Mouse (Mus musculus): Measurements from ENCODE around the gene Sod3.

Gene Sod3

DNA sequence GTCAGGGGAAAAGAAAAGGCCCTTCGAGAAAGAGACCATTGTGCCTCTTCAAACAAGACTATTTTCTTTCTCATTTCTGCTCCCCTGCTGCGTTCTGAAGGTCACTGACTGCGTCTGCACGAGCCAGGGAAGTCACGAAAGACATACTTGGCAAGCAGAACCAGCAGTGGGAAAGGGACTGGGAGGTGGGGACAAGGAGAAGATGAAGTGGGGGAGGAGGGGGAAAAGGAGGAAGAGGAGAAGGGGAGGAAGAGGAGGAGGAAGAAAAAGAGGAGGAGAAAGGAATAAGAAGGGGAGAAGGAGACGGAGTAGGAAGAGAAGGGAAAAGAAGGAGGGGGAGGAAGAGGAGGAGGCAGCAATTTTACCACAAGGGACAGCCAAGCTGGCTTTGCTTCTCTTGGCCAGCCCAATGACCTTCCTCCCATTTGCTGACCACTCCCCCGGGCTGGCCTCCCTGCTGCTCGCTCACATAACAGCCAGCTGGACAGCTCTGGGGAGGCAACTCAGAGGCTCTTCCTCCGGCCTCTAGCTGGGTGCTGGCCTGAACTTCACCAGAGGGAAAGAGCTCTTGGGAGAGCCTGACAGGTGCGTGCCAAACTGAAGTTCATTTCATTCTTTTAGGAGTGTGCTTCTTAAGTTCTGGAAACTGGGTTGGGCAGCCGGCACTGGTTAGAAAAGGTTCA, at the start of gene Sod3:
Gene Sod3, plus strand, starts transcription at position 324 of the 683 bp plus-strand sequence.
- no peak for DNase-seq

GRCm38 (mm10) chr5:52316926-52317325, 46.7 kb upstream of the Sod3 start:
- no peak for DNase-seq

DNA sequence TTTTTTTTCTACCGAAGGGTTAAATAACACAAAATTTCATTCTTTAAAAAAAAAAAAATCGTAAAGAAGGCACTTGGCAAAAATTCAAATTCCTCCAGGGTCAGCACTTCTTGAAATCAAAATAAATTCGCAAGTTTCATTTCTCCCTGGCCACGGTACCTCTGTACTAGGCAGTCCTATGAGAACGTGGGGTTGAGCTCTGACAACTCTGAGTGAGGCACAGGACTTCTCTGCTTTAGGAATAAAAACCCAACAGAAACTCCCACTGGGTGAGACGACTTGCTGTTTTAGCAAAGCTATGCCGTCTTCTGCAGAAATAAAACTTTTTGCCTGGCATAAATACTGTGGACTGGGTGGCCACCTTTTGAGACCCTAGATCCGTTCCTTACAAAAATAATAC, 44.1 kb upstream of the Sod3 start:
- DNase-seq: no peak

DNA sequence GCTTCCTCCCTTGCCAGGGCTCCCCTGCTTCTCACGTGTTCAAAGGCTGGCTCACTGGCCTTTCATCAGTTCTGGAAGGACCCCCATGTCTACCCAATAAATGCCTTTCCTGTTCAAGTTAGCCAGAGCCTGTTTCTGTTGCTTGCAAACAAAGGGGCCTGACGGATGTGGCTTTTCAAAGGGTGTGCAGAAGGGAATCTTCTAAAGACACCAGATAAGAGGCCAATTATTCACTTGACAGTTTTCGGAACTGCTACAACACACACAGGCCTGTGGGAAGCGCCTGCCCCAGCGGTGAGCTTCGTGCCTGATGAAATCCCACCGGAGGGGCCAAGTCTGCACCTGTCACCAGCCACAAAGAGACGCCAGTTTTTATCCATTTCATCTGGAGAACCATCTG, 31.5 kb upstream of the Sod3 start:
- DNase-seq: no peak

- no peak for DNase-seq
Observed at GRCm38 (mm10) chr5:52335590-52335989, 28.0 kb upstream of the Sod3 start.

DNA sequence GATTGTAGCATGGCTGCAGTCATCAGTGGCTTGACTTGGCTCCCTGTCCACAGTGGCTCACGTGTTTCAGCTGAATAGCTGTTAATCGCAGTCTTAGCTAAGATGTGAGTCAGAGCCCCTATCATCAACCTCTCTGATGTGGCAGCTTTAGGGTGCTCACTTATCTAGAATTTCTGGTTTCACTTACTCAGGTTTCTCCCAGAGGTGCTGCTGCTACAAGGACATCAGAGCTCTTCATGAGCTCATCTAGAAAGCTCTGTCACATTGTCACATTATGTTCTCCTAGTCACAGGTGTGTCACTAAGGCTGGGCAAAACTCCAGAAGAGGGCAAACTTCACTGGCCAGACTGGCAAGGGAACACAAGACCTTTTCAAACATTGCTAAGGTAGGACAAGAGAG, 24.5 kb upstream of the Sod3 start:
- DNase-seq: no peak

GRCm38 (mm10) chr5:52346890-52347289, 16.7 kb upstream of the Sod3 start:
- no peak for DNase-seq

DNA sequence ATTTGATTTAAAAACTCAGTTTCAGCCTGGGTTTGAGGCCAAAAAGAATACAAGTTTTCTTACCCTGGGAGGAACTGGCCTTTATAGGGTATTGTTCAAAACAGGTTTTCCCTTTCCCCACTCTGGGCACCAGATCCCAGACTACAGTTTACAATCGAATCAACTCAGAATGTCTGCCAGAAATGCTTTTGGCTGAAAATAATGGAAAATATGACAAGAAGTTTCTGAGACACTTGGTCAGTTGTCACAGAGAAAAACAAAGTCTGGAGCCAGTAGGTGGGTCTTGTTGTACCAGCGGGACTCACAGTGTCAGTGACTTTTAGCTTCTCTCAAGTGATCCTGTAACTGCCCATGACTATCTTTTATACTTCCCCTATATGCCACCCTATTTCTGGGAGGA, 13.1 kb upstream of the Sod3 start:
- DNase-seq: no peak

DNA sequence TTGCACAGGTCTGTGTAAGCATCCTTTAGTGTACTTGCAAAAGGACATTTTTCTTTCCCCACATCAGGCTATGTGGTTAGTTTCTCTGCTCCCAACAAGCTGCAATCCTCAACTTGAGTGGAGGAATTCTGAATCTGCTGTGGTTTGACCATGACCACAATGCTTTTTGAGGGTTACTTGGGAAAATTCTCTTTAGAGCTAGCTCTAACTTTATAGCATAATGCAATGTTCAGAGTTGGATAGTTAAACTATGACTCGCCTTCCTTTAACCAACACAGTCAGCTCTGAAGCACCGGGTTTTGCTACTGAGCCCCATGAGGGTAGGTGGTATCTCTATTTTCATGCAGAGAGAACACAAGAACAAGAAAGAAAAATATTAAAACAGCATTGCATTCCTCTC, 12.0 kb upstream of the Sod3 start:
- DNase-seq: no peak

DNA sequence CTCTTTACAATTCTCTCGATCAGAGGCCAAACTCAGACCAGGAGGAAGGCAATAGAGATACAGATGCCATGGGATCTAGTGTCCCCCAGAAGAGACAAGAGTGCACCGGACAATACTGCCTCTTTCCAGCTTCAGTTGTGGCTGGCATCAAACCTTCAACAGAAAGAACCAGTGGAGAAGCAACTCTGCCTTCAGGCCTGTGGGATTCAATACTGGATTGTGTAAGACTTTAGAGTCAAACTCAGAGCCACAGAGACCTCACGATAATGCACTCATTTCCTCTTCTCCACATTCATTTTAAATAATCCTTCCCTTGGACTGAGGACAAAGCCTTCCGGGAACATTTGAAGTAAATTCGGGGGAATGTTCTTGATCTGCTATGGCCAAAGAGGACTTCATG, 10.9 kb upstream of the Sod3 start:
- DNase-seq: no peak

- DNase-seq: no peak
Observed at GRCm38 (mm10) chr5:52354441-52354840, 9.2 kb upstream of the Sod3 start.

- DNase-seq: no peak
Observed at GRCm38 (mm10) chr5:52355612-52356011, 8.0 kb upstream of the Sod3 start.

DNA sequence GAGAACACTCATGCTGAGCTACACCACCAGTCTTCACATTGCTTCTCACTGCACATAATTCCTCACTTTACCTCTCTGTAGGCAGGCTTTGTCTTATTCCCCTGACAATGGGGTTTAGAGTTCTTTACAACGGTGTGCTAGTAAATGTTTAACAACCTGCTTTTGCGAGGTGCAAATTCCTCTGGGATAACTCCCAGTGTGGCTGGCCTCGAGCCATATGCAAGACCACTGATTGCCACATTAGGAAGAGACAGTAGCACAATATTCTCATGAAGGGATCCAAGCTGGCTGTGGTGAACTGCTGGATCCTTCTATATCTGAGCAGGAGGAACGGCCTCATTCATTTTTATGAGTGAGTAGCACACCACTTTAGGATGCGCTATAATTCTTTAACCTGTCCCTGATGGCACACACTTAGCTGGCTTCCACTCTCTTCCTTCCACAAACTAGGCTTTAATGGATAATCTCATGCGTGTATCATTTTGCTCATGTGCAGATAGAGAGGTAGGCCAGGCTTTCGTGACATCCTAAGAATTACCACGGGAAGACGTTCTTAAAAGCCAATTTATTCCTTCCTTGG, 6.3 kb upstream of the Sod3 start:
- DNase-seq: no peak

DNA sequence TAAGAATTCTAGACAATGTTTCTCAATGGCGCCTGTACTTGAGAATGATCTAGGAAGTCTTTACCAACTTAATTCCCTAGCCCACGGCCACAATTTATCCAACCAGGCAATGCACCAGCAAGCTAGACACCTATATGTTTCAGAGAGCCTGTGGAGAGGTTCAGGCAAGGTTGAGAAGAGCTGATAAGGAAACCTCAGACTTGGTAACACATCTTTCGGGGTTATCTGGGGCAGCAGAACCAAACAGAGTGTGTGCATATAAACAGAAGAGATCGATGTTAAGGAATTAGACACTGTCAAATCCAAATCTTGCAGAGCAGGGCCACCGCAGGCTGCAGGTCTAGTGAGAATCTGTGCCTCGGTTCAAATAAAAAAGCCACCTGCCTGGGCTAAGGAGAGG, 5.5 kb upstream of the Sod3 start:
- DNase-seq: no peak

DNA sequence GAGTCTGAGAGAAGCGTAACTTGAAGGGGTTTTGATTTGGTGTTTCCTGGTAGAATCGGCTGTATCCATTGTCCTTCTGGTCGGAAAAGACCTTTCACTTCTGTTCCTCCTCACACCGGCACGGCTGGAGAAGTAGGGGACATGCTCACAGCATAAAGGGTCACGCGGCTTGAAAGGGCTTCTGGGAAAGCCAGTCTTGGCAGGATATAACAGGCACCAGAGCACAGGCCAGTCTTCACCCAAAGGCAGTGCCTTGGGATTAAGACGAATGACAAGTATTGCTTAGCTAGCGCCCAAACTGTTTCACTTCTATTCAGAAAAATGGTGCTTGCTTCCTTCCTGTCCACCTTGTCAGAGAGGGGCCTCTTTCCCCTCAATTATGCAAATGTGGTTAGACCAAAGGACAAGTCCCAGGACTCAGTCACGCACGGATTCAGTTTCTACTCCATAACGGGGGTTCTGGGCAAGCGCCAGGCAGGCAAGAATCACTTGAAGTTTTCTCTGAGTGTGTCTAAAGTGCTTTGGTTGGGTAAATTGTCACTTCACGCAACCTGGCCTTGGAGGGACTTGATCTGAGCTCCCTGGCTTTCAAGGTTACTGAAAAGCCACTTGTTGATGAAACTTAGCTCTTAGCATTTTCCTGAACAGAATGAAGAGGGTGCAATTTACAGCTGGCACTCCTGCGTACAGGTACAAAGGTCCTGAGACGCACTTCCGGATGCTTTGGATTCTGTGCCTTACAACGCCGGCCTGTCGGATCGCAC, 3.1 kb upstream of the Sod3 start:
- no peak for DNase-seq

DNA sequence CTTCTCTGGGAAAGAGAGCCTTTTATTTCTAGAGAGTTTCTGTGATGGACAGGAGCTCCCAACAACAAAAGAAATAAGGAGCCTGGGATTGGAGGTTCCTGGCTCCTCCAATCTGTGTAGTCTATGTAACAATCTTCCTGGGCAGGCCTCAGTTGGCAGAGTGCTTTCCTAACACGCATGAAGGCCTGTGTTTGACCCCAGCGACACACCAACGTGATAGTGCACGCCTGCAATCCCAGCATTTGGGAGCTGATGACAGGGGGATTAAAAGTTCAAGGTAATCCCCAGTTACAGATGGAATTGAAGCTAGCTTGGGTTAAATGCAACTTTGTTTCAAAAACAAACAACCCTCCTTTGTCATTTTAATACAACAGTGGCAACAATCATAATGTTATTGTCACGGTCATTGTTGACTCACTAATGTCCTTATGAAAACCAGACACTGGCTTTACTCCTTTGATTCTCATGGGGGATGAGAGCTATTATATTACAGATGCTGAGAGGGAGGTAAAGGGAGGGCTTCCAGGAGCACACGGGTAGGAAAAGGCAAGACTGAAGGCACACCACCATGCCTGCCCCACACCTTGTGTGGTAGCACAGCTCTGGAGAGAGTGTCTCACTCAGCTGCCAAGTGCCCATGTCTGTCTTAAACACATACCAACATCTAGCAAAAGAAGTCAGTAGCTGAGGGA, 669 bp upstream of the Sod3 start:
- no peak for DNase-seq

DNA sequence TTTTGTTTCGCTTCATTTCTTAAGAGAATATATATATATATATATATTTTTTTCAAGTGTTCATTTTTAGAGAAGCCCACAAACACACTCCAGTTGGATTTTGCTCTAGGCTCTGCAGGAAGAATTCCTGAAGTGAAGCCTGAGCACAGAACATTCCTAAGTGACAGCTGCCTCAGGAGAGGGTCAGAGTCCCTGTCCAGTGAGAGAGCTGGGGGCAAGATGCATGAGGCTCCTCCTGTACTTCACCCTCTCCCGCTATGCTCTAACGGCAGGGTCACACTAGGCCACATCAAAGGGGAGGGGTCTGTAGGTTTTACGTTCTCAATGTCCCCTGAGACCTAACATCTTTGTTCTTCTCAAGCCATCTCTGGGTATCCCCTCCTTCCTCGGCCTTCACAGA, 930 bp downstream of the Sod3 start:
- DNase-seq: no peak

GRCm38 (mm10) chr5:52365930-52366329, 2.3 kb downstream of the Sod3 start:
- DNase-seq: no peak

DNA sequence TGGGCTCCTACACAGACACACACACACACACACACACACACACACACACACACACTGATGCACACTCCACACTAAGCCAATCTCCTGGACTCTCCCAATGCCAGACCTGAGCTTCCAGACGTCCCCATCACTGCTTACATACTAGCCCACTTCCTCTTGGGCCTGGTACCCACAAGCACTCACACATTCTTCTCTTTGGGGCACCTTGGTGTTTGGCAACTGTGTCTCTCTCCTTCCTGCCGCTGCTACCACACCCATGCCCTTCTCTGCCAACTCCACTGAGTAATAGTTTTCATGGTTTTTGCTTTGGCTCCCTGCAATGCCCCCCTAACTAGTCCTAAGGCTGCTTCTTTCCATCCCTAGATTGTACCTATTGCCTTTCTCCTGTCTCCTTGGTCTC, 3.1 kb downstream of the Sod3 start:
- DNase-seq: no peak

GRCm38 (mm10) chr5:52367866-52368840, 4.6 kb downstream of the Sod3 start:
- DNase-seq: peak; percentile 18

DNA sequence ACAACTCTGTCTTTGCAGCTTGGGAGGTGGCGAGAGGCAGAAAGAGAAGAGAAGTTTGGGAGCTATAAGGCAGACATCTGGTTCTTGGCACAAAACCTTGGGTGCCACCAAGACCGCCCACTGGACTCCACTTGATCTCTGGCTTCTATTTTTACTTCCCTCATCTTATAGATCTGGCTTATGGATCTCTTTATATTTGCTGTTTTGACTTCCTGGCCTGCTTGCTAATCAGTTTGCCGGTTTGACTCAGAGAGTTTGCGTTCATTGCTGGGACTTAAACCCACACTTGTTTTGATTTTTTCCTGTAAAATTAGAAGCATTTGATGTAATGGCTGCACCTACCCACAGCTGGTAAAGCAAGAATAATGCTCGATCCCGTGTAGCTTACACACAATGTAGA, 7.3 kb downstream of the Sod3 start:
- DNase-seq: no peak

GRCm38 (mm10) chr5:52375847-52376246, 12.3 kb downstream of the Sod3 start:
- DNase-seq: no peak

- no peak for DNase-seq
Observed at GRCm38 (mm10) chr5:52382837-52383236, 19.2 kb downstream of the Sod3 start.

Data from right cerebral cortex, postnatal 14 days (tissue).